Mouse (Mus musculus) limb, embryonic 11.5 days (tissue): ENCODE data around the gene Tmem62. TPM values are rescaled to one million over a fixed set of nuclear protein-coding genes. Genes with fewer than 3 reads are reported as not detected.
"Not testable (repeated sequence)": the region's sequence is repeated elsewhere in the genome, so short reads cannot be mapped to it uniquely, and the experiment has no call there.

Experiments used
- ATAC-seq: fragments of 200-750 bp; cut with Nextera tagmentation; 2 replicates; pipeline ENCODE4 v1.8.0; 2017; ENCODE audit warnings: low read depth; ENCODE audit not compliant: insufficient number of reproducible peaks, low FRiP score, low TSS enrichment
- DNase-seq: peaks from one replicate; pipeline ENCODE4 v3.0.0-alpha.2; 2015; ENCODE audit warnings: low spot score
- H3K27ac ChIP-seq: fragments of 300-500 bp; sonication (generic); replicated peaks from 2 replicates; pipeline ENCODE4 v1.5.1; 2014; ENCODE audit warnings: low read depth, mild to moderate bottlenecking, low read length
- H3K27me3 ChIP-seq: fragments of 300-500 bp; sonication (generic); 2 replicates; pipeline ENCODE4 v1.6.1; 2014; ENCODE audit warnings: mild to moderate bottlenecking, low read length, mixed read lengths; ENCODE audit not compliant: control insufficient read depth, insufficient read depth
- H3K36me3 ChIP-seq: fragments of 300-500 bp; sonication (generic); 2 replicates; pipeline ENCODE4 v1.6.1; 2014; ENCODE audit warnings: mild to moderate bottlenecking, low read length, moderate library complexity, mixed read lengths; ENCODE audit not compliant: control insufficient read depth, insufficient read depth
- H3K4me1 ChIP-seq: fragments of 300-500 bp; sonication (generic); 2 replicates; pipeline ENCODE4 v1.6.1; 2014; ENCODE audit warnings: low read length, mixed read lengths; ENCODE audit not compliant: control insufficient read depth, insufficient read depth
- H3K4me2 ChIP-seq: fragments of 300-500 bp; sonication (generic); 2 replicates; pipeline ENCODE4 v1.6.1; 2014; ENCODE audit warnings: low read depth, mild to moderate bottlenecking, moderate library complexity; ENCODE audit not compliant: severe bottlenecking
- H3K4me3 ChIP-seq: fragments of 300-500 bp; sonication (generic); 2 replicates; pipeline ENCODE4 v1.5.1; 2014; ENCODE audit warnings: low read depth, low read length
- H3K9ac ChIP-seq: fragments of 300-500 bp; sonication (generic); 2 replicates; pipeline ENCODE4 v1.6.1; 2014; ENCODE audit warnings: mild to moderate bottlenecking, low read length
- H3K9me3 ChIP-seq: fragments of 300-500 bp; sonication (generic); 2 replicates; pipeline ENCODE4 v1.6.1; 2016; ENCODE audit warnings: low read length; ENCODE audit not compliant: control insufficient read depth
- WGBS: fragments of 180-500 bp; shearing (Covaris S2); extraction: QIAGEN DNeasy Blood & Tissue Kit; methylation state at CpG from one replicate; pipeline ENCODE4 v1.1.7; 2014; 5-methylcytosine and 5-hydroxymethylcytosine counted together
- polyA plus RNA-seq: library from polyadenylated mRNA; unstranded; fragments of >200 nt; fragmentation: Nextera tagmentation; extraction: Ambion mirVana; gene quantifications from 2 replicates; pipeline ENCODE4 v1.2.1, GENCODE M21; 2014

The Tmem62 gene
- polyA plus RNA-seq, 1 experiment from 2014 or later: 0.93 TPM

GRCm38 (mm10) chr2:121017151-121017550, 40.3 kb downstream of the Tmem62 start:
- H3K4me1 ChIP-seq: no peaks in the 10 kb centered on the region

GRCm38 (mm10) chr2:121022918-121023317, 46.1 kb downstream of the Tmem62 start:
- Histone ChIP-seq H3K4me2 (no peak overlapping the region), H3K4me3 (no peak overlapping the region), H3K27ac (no peak overlapping the region), H3K4me1 (no peaks in the 10 kb centered on the region), H3K9me3 (no peaks in the 10 kb centered on the region), H3K36me3 (no peaks in the 10 kb centered on the region), H3K27me3 (no peaks in the 10 kb centered on the region), H3K9ac (no peak overlapping the region)
- ATAC-seq (no peak), DNase-seq (no peak)
- 83% methylated on average over 5 of the region's 5 CpGs for WGBS

More at GRCm38 (mm10) chr2:121017151-121017550, 40.3 kb downstream of the Tmem62 start:
- DNase-seq (no peak), ATAC-seq (no peak)
- 94% methylated on average over 1 of the region's 1 CpGs for WGBS
- Histone ChIP-seq H3K27ac (no peak overlapping the region), H3K9me3 (no peaks in the 10 kb centered on the region), H3K36me3 (peaks cover 3% of the 10 kb centered on the region; the same call in 1 of the 2 replicates), H3K9ac (no peak overlapping the region), H3K27me3 (no peaks in the 10 kb centered on the region), H3K4me2 (no peak overlapping the region), H3K4me3 (no peak overlapping the region)

GRCm38 (mm10) chr2:121036733-121037341, 60.0 kb downstream of the Tmem62 start, which contains the start of gene Epb42:
Gene Epb42, minus strand, starts transcription at chr2:121037072.
- no peak within 1 kb of the TSS for H3K27ac ChIP-seq
- H3K4me1 ChIP-seq: no peaks in the 10 kb centered on the region
- ATAC-seq (no peak), DNase-seq (no peak)
- H3K9ac ChIP-seq: no peak within 1 kb of the TSS
- H3K27me3 ChIP-seq: no peaks in the 10 kb centered on the region
- H3K36me3 ChIP-seq: no peaks in the 10 kb centered on the region
- 71% methylated on average over 5 of the region's 5 CpGs for WGBS
- no peaks in the 10 kb centered on the region for H3K9me3 ChIP-seq
- no peak within 1 kb of the TSS for H3K4me2 ChIP-seq
- H3K4me3 ChIP-seq: no peak within 1 kb of the TSS

GRCm38 (mm10) chr2:121038851-121039250, 62.0 kb downstream of the Tmem62 start:
- WGBS: 75% methylated on average over 1 of the region's 1 CpGs
- not testable (repeated sequence) for ATAC-seq, DNase-seq, H3K36me3 ChIP-seq, H3K4me1 ChIP-seq, H3K4me3 ChIP-seq, H3K4me2 ChIP-seq, H3K9ac ChIP-seq, H3K27me3 ChIP-seq, H3K9me3 ChIP-seq, H3K27ac ChIP-seq

- 93% methylated on average over 1 of the region's 1 CpGs for WGBS
- Histone ChIP-seq H3K4me3 (no peak overlapping the region), H3K9ac (no peak overlapping the region), H3K27me3 (no peaks in the 10 kb centered on the region), H3K9me3 (no peaks in the 10 kb centered on the region), H3K4me2 (no peak overlapping the region), H3K27ac (no peak overlapping the region), H3K36me3 (no peaks in the 10 kb centered on the region), H3K4me1 (no peaks in the 10 kb centered on the region)
- ATAC-seq (no peak), DNase-seq (no peak)
Measured at GRCm38 (mm10) chr2:121039382-121039781, 62.6 kb downstream of the Tmem62 start.

DNA sequence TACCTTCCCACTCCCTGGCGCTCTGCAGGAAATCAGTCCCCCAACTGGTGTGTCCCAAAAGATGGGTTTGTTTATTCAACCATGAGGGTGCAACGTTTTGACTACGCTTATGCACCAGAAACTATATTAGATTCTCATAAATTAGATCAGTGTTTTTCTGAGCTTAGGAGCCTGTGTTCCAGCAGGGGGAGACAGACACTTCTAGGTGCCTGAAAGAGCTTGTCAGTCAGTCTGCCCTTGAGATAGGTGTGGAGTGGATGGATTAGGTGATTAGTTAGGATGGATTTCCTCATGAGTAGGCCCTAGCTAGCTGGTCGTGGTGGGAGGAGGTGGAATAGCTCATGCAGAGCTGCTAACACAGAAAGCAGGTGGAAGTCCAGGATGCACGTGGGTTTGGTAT, 64.3 kb downstream of the Tmem62 start:
- Histone ChIP-seq H3K9ac (no peak overlapping the region), H3K4me3 (no peak overlapping the region), H3K27me3 (no peaks in the 10 kb centered on the region), H3K4me2 (no peak overlapping the region), H3K9me3 (no peaks in the 10 kb centered on the region), H3K36me3 (no peaks in the 10 kb centered on the region), H3K27ac (no peak overlapping the region), H3K4me1 (no peaks in the 10 kb centered on the region)
- ATAC-seq (no peak), DNase-seq (no peak)
- 60% methylated on average over 5 of the region's 5 CpGs for WGBS

DNA sequence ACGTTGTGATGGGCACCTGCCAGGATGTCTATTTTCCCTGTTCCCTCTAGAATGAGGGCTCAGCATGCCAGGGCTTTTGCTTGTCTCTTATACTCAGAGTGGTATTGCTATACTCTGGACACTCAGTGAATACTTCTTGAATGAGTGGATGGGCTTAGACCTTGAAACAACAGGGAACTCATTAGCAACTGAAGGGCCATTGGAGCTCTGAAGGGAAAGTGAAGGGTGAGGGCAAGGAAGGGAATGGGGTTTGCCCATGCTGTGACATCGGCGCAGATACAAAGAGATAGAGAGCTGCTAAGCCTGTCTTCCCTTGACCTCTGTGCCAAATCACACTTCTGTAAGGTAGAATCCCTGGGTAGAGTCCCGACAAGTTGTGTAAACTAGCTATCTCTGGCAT, 68.8 kb downstream of the Tmem62 start:
- H3K27me3 ChIP-seq: no peaks in the 10 kb centered on the region
- no peaks in the 10 kb centered on the region for H3K9me3 ChIP-seq
- H3K36me3 ChIP-seq: no peaks in the 10 kb centered on the region
- H3K9ac ChIP-seq: no peak overlapping the region
- no peak overlapping the region for H3K27ac ChIP-seq
- ATAC-seq (no peak), DNase-seq (no peak)
- H3K4me1 ChIP-seq: no peaks in the 10 kb centered on the region
- no peak overlapping the region for H3K4me2 ChIP-seq
- no peak overlapping the region for H3K4me3 ChIP-seq
- 81% methylated on average over 4 of the region's 4 CpGs for WGBS

DNA sequence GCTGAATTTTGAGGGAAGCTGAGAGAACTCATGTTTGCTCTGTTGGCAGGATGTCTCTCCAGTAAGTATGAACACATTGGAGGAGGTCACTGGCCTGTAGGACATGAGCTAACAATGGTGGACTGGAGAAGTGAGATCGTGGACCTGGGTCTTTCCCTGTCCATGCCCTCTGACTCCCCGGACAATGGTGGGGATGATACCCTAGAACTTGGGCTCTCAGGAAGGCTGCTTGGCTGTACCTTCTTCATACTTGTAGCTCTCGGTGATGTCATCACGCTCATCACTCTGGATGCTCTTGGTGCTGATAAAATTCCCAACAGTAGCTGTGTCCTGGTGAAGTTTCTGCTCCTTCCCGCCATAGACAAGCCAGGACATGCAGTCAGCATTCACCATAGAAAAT, 75.4 kb downstream of the Tmem62 start:
- ATAC-seq: no peak
- H3K27ac ChIP-seq: no peak overlapping the region

GRCm38 (mm10) chr2:121054060-121054459, 77.2 kb downstream of the Tmem62 start:
- DNase-seq (no peak), ATAC-seq (no peak)
- H3K4me1 ChIP-seq: no peaks in the 10 kb centered on the region
- no peak overlapping the region for H3K4me3 ChIP-seq
- no peaks in the 10 kb centered on the region for H3K36me3 ChIP-seq
- no peak overlapping the region for H3K4me2 ChIP-seq
- H3K27me3 ChIP-seq: no peaks in the 10 kb centered on the region
- H3K9ac ChIP-seq: no peak overlapping the region
- H3K9me3 ChIP-seq: no peaks in the 10 kb centered on the region
- WGBS: 82% methylated on average over 2 of the region's 2 CpGs
- H3K27ac ChIP-seq: no peak overlapping the region

More for the DNA sequence above, 75.4 kb downstream of the Tmem62 start:
- no peak for DNase-seq
- no peak overlapping the region for H3K4me2 ChIP-seq
- H3K36me3 ChIP-seq: no peaks in the 10 kb centered on the region
- no peaks in the 10 kb centered on the region for H3K27me3 ChIP-seq
- WGBS: 91% methylated on average over 5 of the region's 5 CpGs
- H3K9ac ChIP-seq: no peak overlapping the region
- no peaks in the 10 kb centered on the region for H3K4me1 ChIP-seq
- H3K4me3 ChIP-seq: no peak overlapping the region
- no peaks in the 10 kb centered on the region for H3K9me3 ChIP-seq
